Mouse (Mus musculus) limb, embryonic 12.5 days (tissue): ENCODE measurements around the gene Dstyk. TPM values are rescaled to one million over a fixed set of nuclear protein-coding genes. Genes with fewer than 3 reads are reported as not detected.
A peak's percentile ranks its signal among the peaks of the same experiment; 100 is the strongest.

Experiments used
- ATAC-seq: fragments of 200-750 bp; cut with Nextera tagmentation; 2 replicates; pipeline ENCODE4 v1.8.0; 2017; ENCODE audit warnings: low read depth, moderate TSS enrichment; ENCODE audit not compliant: insufficient number of reproducible peaks, insufficient read depth, low FRiP score, low TSS enrichment
- H3K27ac ChIP-seq: fragments of 300-500 bp; sonication (generic); 2 replicates; pipeline ENCODE4 v1.5.1; 2016; ENCODE audit warnings: mild to moderate bottlenecking, moderate library complexity
- H3K27me3 ChIP-seq: fragments of 300-500 bp; sonication (generic); 2 replicates; pipeline ENCODE4 v1.6.1; 2016; ENCODE audit warnings: mild to moderate bottlenecking, moderate library complexity
- H3K36me3 ChIP-seq: fragments of 300-500 bp; sonication (generic); 2 replicates; pipeline ENCODE4 v1.6.1; 2016; ENCODE audit warnings: mild to moderate bottlenecking, moderate library complexity
- H3K4me1 ChIP-seq: fragments of 300-500 bp; sonication (generic); replicated peaks from 2 replicates; pipeline ENCODE4 v1.6.1; 2016
- H3K4me2 ChIP-seq: fragments of 300-500 bp; sonication (generic); 2 replicates; pipeline ENCODE4 v1.6.1; 2016; ENCODE audit warnings: mild to moderate bottlenecking, moderate library complexity
- H3K4me3 ChIP-seq: fragments of 300-500 bp; sonication (generic); replicated peaks from 2 replicates; pipeline ENCODE4 v1.5.1; 2016; ENCODE audit warnings: mild to moderate bottlenecking
- H3K9ac ChIP-seq: fragments of 300-500 bp; sonication (generic); replicated peaks from 2 replicates; pipeline ENCODE4 v1.6.1; 2016; ENCODE audit warnings: mild to moderate bottlenecking, moderate library complexity
- H3K9me3 ChIP-seq: fragments of 300-500 bp; sonication (generic); 2 replicates; pipeline ENCODE4 v1.6.1; 2016; ENCODE audit warnings: mild to moderate bottlenecking, moderate library complexity
- WGBS: fragments of 180-500 bp; shearing (Covaris S2); methylation state at CpG from one replicate; pipeline ENCODE4 v1.1.7; 2016; 5-methylcytosine and 5-hydroxymethylcytosine counted together
- polyA plus RNA-seq: library from polyadenylated mRNA; unstranded; fragments of >200 nt; fragmentation: Nextera tagmentation; extraction: Ambion mirVana; gene quantifications from 2 replicates; pipeline ENCODE4 v1.2.1, GENCODE M21; 2016

Dstyk gene
- polyA plus RNA-seq, 1 experiment from 2014 or later, result 21.3 TPM

GRCm38 (mm10) chr1:132388813-132389803 lies 28.2 kb upstream of the Dstyk start:
- Histone ChIP-seq H3K4me1 (peaks cover 49% of the 10 kb centered on the region), H3K4me2 (peak overlapping the region; percentile 93), H3K4me3 (peak overlapping the region; percentile 87), H3K36me3 (0 out of 2 replicates have a peak, but pooled peaks cover 2% of the 10 kb centered on the region), H3K9ac (peak overlapping the region; percentile 42), H3K9me3 (no peaks in the 10 kb centered on the region), H3K27ac (no peak overlapping the region), H3K27me3 (no peaks in the 10 kb centered on the region)
- no peak for ATAC-seq
- WGBS, result 59% methylated on average over 8 of the region's 8 CpGs

- Histone ChIP-seq H3K4me3 (peak overlapping the region; percentile 87), H3K4me1 (peaks cover 40% of the 10 kb centered on the region), H3K27ac (no peak overlapping the region), H3K9ac (peak overlapping the region; percentile 93; the same call in 1 of the 2 replicates), H3K27me3 (no peaks in the 10 kb centered on the region), H3K4me2 (peak overlapping the region; percentile 93), H3K36me3 (no peaks in the 10 kb centered on the region), H3K9me3 (no peaks in the 10 kb centered on the region)
- no peak for ATAC-seq
- WGBS, result 17% methylated on average over 15 of the region's 15 CpGs
Measured at GRCm38 (mm10) chr1:132389886-132390585, 27.3 kb upstream of the Dstyk start.

GRCm38 (mm10) chr1:132390691-132391579 lies 26.4 kb upstream of the Dstyk start, which contains the start of gene Tmcc2:
Gene Tmcc2, minus strand, starts transcription at chr1:132391281.
- Histone ChIP-seq H3K4me2 (peak within 1 kb of the TSS; percentile 93), H3K9ac (peak within 1 kb of the TSS; percentile 93), H3K27me3 (no peaks in the 10 kb centered on the region), H3K36me3 (no peaks in the 10 kb centered on the region), H3K9me3 (no peaks in the 10 kb centered on the region), H3K4me1 (peaks cover 31% of the 10 kb centered on the region), H3K4me3 (peak within 1 kb of the TSS; percentile 87), H3K27ac (peak within 1 kb of the TSS; percentile 80)
- WGBS, result under 1% methylated on average over 47 of the region's 50 CpGs
- peak; percentile 38; the same call in 1 of the 2 replicates for ATAC-seq

GRCm38 (mm10) chr1:132391580-132392022 lies 25.8 kb upstream of the Dstyk start:
- H3K9ac ChIP-seq, result peak overlapping the region; percentile 93
- H3K4me2 ChIP-seq, result peak overlapping the region; percentile 93
- peaks cover 31% of the 10 kb centered on the region for H3K4me1 ChIP-seq
- no peaks in the 10 kb centered on the region for H3K36me3 ChIP-seq
- H3K27ac ChIP-seq, result peak overlapping the region; percentile 80
- H3K9me3 ChIP-seq, result no peaks in the 10 kb centered on the region
- peak; percentile 95 for ATAC-seq
- WGBS, result 0% methylated on average over 40 of the region's 54 CpGs
- H3K4me3 ChIP-seq, result peak overlapping the region; percentile 87
- H3K27me3 ChIP-seq, result no peaks in the 10 kb centered on the region

- ATAC-seq, result no peak
- 78% methylated on average over 5 of the region's 5 CpGs for WGBS
- H3K27ac ChIP-seq, result no peak overlapping the region
Measured at GRCm38 (mm10) chr1:132392872-132393271, 24.5 kb upstream of the Dstyk start.

GRCm38 (mm10) chr1:132396705-132397104 lies 20.6 kb upstream of the Dstyk start:
- H3K9ac ChIP-seq, result no peak overlapping the region
- H3K27ac ChIP-seq, result no peak overlapping the region
- no peak for ATAC-seq
- H3K9me3 ChIP-seq, result peaks cover 5% of the 10 kb centered on the region; the same call in 1 of the 2 replicates
- no peak overlapping the region for H3K4me2 ChIP-seq
- H3K27me3 ChIP-seq, result no peaks in the 10 kb centered on the region
- H3K4me3 ChIP-seq, result no peak overlapping the region
- no peaks in the 10 kb centered on the region for H3K36me3 ChIP-seq
- no peaks in the 10 kb centered on the region for H3K4me1 ChIP-seq
- 70% methylated on average over 2 of the region's 2 CpGs for WGBS

More at GRCm38 (mm10) chr1:132392872-132393271, 24.5 kb upstream of the Dstyk start:
- no peak overlapping the region for H3K4me3 ChIP-seq
- peaks cover 28% of the 10 kb centered on the region for H3K4me1 ChIP-seq
- H3K36me3 ChIP-seq, result no peaks in the 10 kb centered on the region
- H3K9me3 ChIP-seq, result no peaks in the 10 kb centered on the region; the same call in 1 of the 2 replicates
- no peak overlapping the region for H3K9ac ChIP-seq
- H3K27me3 ChIP-seq, result no peaks in the 10 kb centered on the region
- no peak overlapping the region for H3K4me2 ChIP-seq

- no peak overlapping the region for H3K4me2 ChIP-seq
- no peak for ATAC-seq
Measured at GRCm38 (mm10) chr1:132400538-132400937, 16.8 kb upstream of the Dstyk start.

GRCm38 (mm10) chr1:132401843-132402242 lies 15.5 kb upstream of the Dstyk start:
- no peak overlapping the region for H3K4me2 ChIP-seq
- no peak overlapping the region for H3K9ac ChIP-seq
- H3K36me3 ChIP-seq, result no peaks in the 10 kb centered on the region
- no peak overlapping the region for H3K27ac ChIP-seq
- no peaks in the 10 kb centered on the region for H3K27me3 ChIP-seq
- WGBS, result 81% methylated on average over 1 of the region's 1 CpGs
- no peak for ATAC-seq
- no peak overlapping the region for H3K4me3 ChIP-seq
- H3K9me3 ChIP-seq, result peaks cover 5% of the 10 kb centered on the region; the same call in 1 of the 2 replicates
- H3K4me1 ChIP-seq, result no peaks in the 10 kb centered on the region

More at GRCm38 (mm10) chr1:132400538-132400937, 16.8 kb upstream of the Dstyk start:
- no peak overlapping the region for H3K9ac ChIP-seq
- H3K9me3 ChIP-seq, result peaks cover 5% of the 10 kb centered on the region; the same call in 1 of the 2 replicates
- H3K27ac ChIP-seq, result no peak overlapping the region
- H3K4me3 ChIP-seq, result no peak overlapping the region
- H3K36me3 ChIP-seq, result no peaks in the 10 kb centered on the region
- 50% methylated on average over 1 of the region's 1 CpGs for WGBS
- H3K4me1 ChIP-seq, result no peaks in the 10 kb centered on the region
- H3K27me3 ChIP-seq, result no peaks in the 10 kb centered on the region

- no peaks in the 10 kb centered on the region for H3K27me3 ChIP-seq
- peaks cover 5% of the 10 kb centered on the region; the same call in 1 of the 2 replicates for H3K9me3 ChIP-seq
- H3K4me1 ChIP-seq, result no peaks in the 10 kb centered on the region
- H3K4me3 ChIP-seq, result no peak overlapping the region
- no peak for ATAC-seq
- H3K36me3 ChIP-seq, result no peaks in the 10 kb centered on the region
- no peak overlapping the region for H3K27ac ChIP-seq
- H3K4me2 ChIP-seq, result no peak overlapping the region
- WGBS, result 83% methylated on average over 3 of the region's 3 CpGs
- no peak overlapping the region for H3K9ac ChIP-seq
Measured at GRCm38 (mm10) chr1:132410657-132411056, 6.7 kb upstream of the Dstyk start.

- Histone ChIP-seq H3K9me3 (no peaks in the 10 kb centered on the region), H3K27ac (no peak overlapping the region), H3K27me3 (no peaks in the 10 kb centered on the region), H3K9ac (no peak overlapping the region), H3K4me2 (peak overlapping the region; percentile 68; the same call in 1 of the 2 replicates), H3K4me3 (no peak overlapping the region), H3K36me3 (no peaks in the 10 kb centered on the region), H3K4me1 (peaks cover 17% of the 10 kb centered on the region)
- no peak for ATAC-seq
- 78% methylated on average over 8 of the region's 8 CpGs for WGBS
Measured at GRCm38 (mm10) chr1:132416244-132416942, 962 bp upstream of the Dstyk start.
